8 mouse cellular contexts compared by ENCODE assay signal in genomic region chr12:88419912-88420621, GRCm38 (mm10). TPM values are rescaled to one million over a fixed set of nuclear protein-coding genes. Genes with fewer than 3 reads are reported as not detected.
A peak's percentile ranks its signal among the peaks of the same experiment; 100 is the strongest.
DNase-seq lines count a peak whose midpoint lies in the region; ATAC-seq and TF ChIP-seq lines count a peak whose summit lies in the region.

No protein-coding gene starts in this region.

- TF ChIP-seq POLR2A in cerebellum, adult 2 months (IDR thresholded peaks at IDR 0.05; ENCODE audit: borderline replicate concordance, insufficient read depth, low read length): no peak

- H3K36me3 ChIP-seq in heart, embryonic 10.5 days: no peaks in the 10 kb centered on the region
- no peaks in the 10 kb centered on the region for H3K36me3 ChIP-seq in neural tube, embryonic 15.5 days

- no peaks in the 10 kb centered on the region for H3K4me1 ChIP-seq in heart, embryonic 10.5 days
- H3K4me1 ChIP-seq in cerebellum, adult 2 months (ENCODE audit: control insufficient read depth, insufficient read depth, low read length): peaks cover 7% of the 10 kb centered on the region; the same call in 1 of the 2 replicates
- peaks cover 13% of the 10 kb centered on the region for H3K4me1 ChIP-seq in neural tube, embryonic 15.5 days

- H3K4me3 ChIP-seq in heart, embryonic 10.5 days: no peak overlapping the region
- H3K4me3 ChIP-seq in cerebellum, adult 2 months (replicated peaks; ENCODE audit: insufficient read depth, low read depth, low read length): no peak overlapping the region
- H3K4me3 ChIP-seq in neural tube, embryonic 15.5 days (replicated peaks): no peak overlapping the region

- ATAC-seq in neural tube, embryonic 15.5 days (ENCODE audit: low FRiP score): peak; percentile 48
- no peak for ATAC-seq in monocyte, adult 5-6 weeks (replicated peaks; ENCODE audit: insufficient number of reproducible peaks, low FRiP score, low TSS enrichment, poor library complexity, severe bottlenecking)

- no peak for TF ChIP-seq CTCF in cerebellum, adult 2 months (IDR thresholded peaks at IDR 0.05; ENCODE audit: borderline replicate concordance, insufficient read depth, low read depth, low read length)

- no peak overlapping the region for H3K4me2 ChIP-seq in neural tube, embryonic 15.5 days

- peak; percentile 93 for DNase-seq in heart, adult 11 months
- DNase-seq in heart, embryonic 10.5 days (ENCODE audit: low spot score): no peak
- peak; percentile 3 for DNase-seq in 3T3-L1 (ENCODE audit: low read depth, low spot score)
- peak; percentile 47 to 57 for DNase-seq in cerebellum, adult 2 months
- DNase-seq in kidney, adult 18-20 months: peak; percentile 23
- no peak for DNase-seq in frontal cortex, postnatal 25 days (ENCODE audit: low spot score in 2 of 2)

- 87% methylated on average over 12 of the region's 12 CpGs for WGBS in heart, embryonic 10.5 days
- 39% methylated on average over 12 of the region's 12 CpGs for WGBS in cerebellum, adult 2 months
- WGBS in neural tube, embryonic 15.5 days: 60% methylated on average over 12 of the region's 12 CpGs

- H3K27me3 ChIP-seq in heart, embryonic 10.5 days (ENCODE audit: insufficient read depth, poor library complexity, severe bottlenecking): no peaks in the 10 kb centered on the region
- H3K27me3 ChIP-seq in cerebellum, adult 2 months (ENCODE audit: control insufficient read depth, insufficient read depth, low read length): no peaks in the 10 kb centered on the region
- no peaks in the 10 kb centered on the region for H3K27me3 ChIP-seq in neural tube, embryonic 15.5 days (replicated peaks)

- H3K9ac ChIP-seq in neural tube, embryonic 15.5 days (replicated peaks): no peak overlapping the region

- no peaks in the 10 kb centered on the region for H3K9me3 ChIP-seq in heart, embryonic 10.5 days
- H3K9me3 ChIP-seq in neural tube, embryonic 15.5 days (replicated peaks): no peaks in the 10 kb centered on the region

- H3K27ac ChIP-seq in heart, embryonic 10.5 days: no peak overlapping the region
- no peak overlapping the region for H3K27ac ChIP-seq in cerebellum, adult 2 months (ENCODE audit: insufficient read depth, low read length)
- H3K27ac ChIP-seq in neural tube, embryonic 15.5 days (replicated peaks): no peak overlapping the region

RNA-seq across cellular contexts. Expression of gene Adck1, which starts 59.7 kb away (rescaled TPM):
- polyA plus RNA-seq in heart, embryonic 10.5 days (2016; fragmentation: Nextera tagmentation; extraction: Ambion mirVana): 22.1 and 22.5 TPM in 2 replicates
- 36.4 and 36.7 TPM in 2 replicates for polyA plus RNA-seq in cerebellum, adult 2 months (2012; rRNA removed)
- 36.9 and 41.6 TPM in 2 replicates for polyA plus RNA-seq in neural tube, embryonic 15.5 days (2015; fragmentation: Nextera tagmentation; extraction: Ambion mirVana)
- total RNA-seq in monocyte, adult 5-6 weeks (2017): 8.2 to 13.2 TPM (median 8.7 TPM) in 3 replicates

Comparison
In these comparisons a context has a peak if more than half of its experiments do, and no peak if none do; other contexts are left out.
1. DNase-seq: peak in heart, adult 11 months (single experiment), 3T3-L1 (single experiment), cerebellum, adult 2 months (2 of 2) and kidney, adult 18-20 months (single experiment); none in heart, embryonic 10.5 days (single experiment) and frontal cortex, postnatal 25 days (0 of 2).